Mouse (Mus musculus) C2C12 (cell line): ENCODE data around the gene Sept10. TPM values are rescaled to one million over a fixed set of nuclear protein-coding genes. Genes with fewer than 3 reads are reported as not detected.

Source experiments
- H3K27me3 ChIP-seq: one replicate; pipeline ENCODE4 v1.6.1; 2011; ENCODE audit not compliant: control insufficient read depth, insufficient read depth, insufficient read length
- H3K36me3 ChIP-seq: one replicate; pipeline ENCODE4 v1.6.1; 2011; ENCODE audit not compliant: control insufficient read depth, insufficient read depth
- H3K4me3 ChIP-seq: one replicate; pipeline ENCODE4 v1.5.1; 2011; ENCODE audit warnings: mild to moderate bottlenecking, control low read depth; ENCODE audit not compliant: poor library complexity, insufficient read depth, severe bottlenecking
- H3K79me2 ChIP-seq: one replicate; pipeline ENCODE4 v1.6.1; 2011; ENCODE audit not compliant: control insufficient read depth, insufficient read depth
- H3K79me3 ChIP-seq: one replicate; pipeline ENCODE4 v1.6.1; 2011; ENCODE audit warnings: low read depth, control low read depth
- H3ac ChIP-seq: one replicate; pipeline ENCODE3; 2011; ENCODE audit warnings: low read depth; ENCODE audit not compliant: control insufficient read depth, insufficient read length
- CEBPB ChIP-seq: IDR thresholded peaks from one replicate; pipeline ENCODE4 v1.6.1; 2011; ENCODE audit warnings: low read depth, mild to moderate bottlenecking, control low read depth, moderate library complexity
- CTCF ChIP-seq: IDR thresholded peaks from one replicate; pipeline ENCODE4 v1.5.1; 2011; ENCODE audit not compliant: control insufficient read depth, insufficient read depth, insufficient read length
- FOSL1 ChIP-seq: IDR thresholded peaks from one replicate; pipeline ENCODE4 v1.8.0; 2011; ENCODE audit warnings: mild to moderate bottlenecking, low read length; ENCODE audit not compliant: poor library complexity, insufficient read depth, severe bottlenecking
- MAX ChIP-seq: IDR thresholded peaks from one replicate; pipeline ENCODE4 v1.6.1; 2011; ENCODE audit warnings: mild to moderate bottlenecking, control low read depth
- MYOD1 ChIP-seq: IDR thresholded peaks from one replicate; pipeline ENCODE4 v1.6.1; 2011; ENCODE audit warnings: low read depth; ENCODE audit not compliant: control insufficient read depth, insufficient read length
- USF1 ChIP-seq: IDR thresholded peaks from one replicate; pipeline ENCODE4 v1.6.1; 2011; ENCODE audit warnings: low read depth, mild to moderate bottlenecking, control low read depth, moderate library complexity
- polyA plus RNA-seq: library from polyadenylated mRNA; unstranded; fragments of >200 nt; fragmentation: generic; extraction: Trizol; gene quantifications from one replicate; pipeline ENCODE4 v1.2.1, GENCODE M21; 2012; ENCODE audit warnings: missing spikeins

Sept10 gene
- polyA plus RNA-seq, 1 experiment: 12.0 TPM

DNA sequence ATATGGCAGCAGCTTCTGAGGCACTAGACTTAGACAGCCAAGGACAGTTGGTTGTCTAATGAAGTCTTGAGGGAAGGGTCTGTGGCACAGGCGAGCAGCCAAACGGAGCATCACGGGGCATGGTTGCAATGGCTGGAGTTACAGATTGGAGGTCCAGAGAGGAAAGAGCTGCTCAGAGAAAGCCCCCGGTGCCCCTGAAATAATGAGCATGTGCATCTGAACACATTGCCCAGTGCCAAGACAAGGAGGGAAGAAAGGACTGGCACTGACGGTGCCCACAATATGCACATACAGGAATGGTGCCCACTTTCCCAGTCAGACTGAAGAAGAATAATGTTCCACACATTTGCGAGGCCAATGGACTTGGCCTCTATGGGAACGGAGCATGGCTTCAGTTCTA lies 129.7 kb downstream of the Sept10 start:
- TF ChIP-seq USF1 (no peak), MAX (no peak), FOSL1 (no peak), MYOD1 (no peak), CEBPB (no peak), CTCF (no peak)
- Histone ChIP-seq H3K79me2 (no peaks in the 10 kb centered on the region), H3K27me3 (peaks cover 7% of the 10 kb centered on the region), H3ac (no peak overlapping the region), H3K4me3 (no peak overlapping the region), H3K79me3 (no peaks in the 10 kb centered on the region), H3K36me3 (no peaks in the 10 kb centered on the region)

Other genes with a start within 250 kb of the Sept10 start
- 2.2 TPM for gene Sowahc, start 106 bp upstream of the Sept10 start, polyA plus RNA-seq
- 26.4 TPM for gene P4ha1, start 101.4 kb upstream of the Sept10 start, polyA plus RNA-seq
- gene Gm10273, start 173.8 kb upstream of the Sept10 start, polyA plus RNA-seq: 4.5 TPM
- not detected for gene Pla2g12b, start 181.8 kb upstream of the Sept10 start, polyA plus RNA-seq
- gene Oit3, start 219.9 kb upstream of the Sept10 start, polyA plus RNA-seq: 0.27 TPM